ENCODE assay signal across 12 mouse cellular contexts in genomic region chr7:33944940-33945339, GRCm38 (mm10).
"Had no signal": no experiment of that assay in that cellular context is flagged by ENCODE, and none has a peak within 500 bp of the region (broad histone marks: within the 10 kb centered on the region; RNA-seq: fewer than 3 reads in every experiment).

Gene Scgb2b26 (minus strand): TSS chr7:33945040.

- DNase-seq: left cerebral cortex, postnatal 4 days; liver; liver, embryonic 13.5 days; liver, postnatal 0 days; lung, adult 18-20 months; lung, adult 2 months; lung, embryonic 14.5 days; lung, postnatal 10 days; lung, postnatal 14 days; lung, postnatal 36 days; lung, postnatal 4 days; midbrain, embryonic 14.5 days had no signal
